ENCODE assay signal across 7 mouse cellular contexts in genomic region chr2:38823406-38823805, GRCm38 (mm10).
A peak's percentile ranks its signal among the peaks of the same experiment; 100 is the strongest.
DNase-seq lines count a peak whose midpoint lies in the region; ATAC-seq and TF ChIP-seq lines count a peak whose summit lies in the region.

No protein-coding gene starts in this region.

- peak; percentile 0; the same call in 1 of the 2 replicates for ATAC-seq in forebrain, embryonic 11.5 days (replicated peaks; ENCODE audit: low FRiP score)
- ATAC-seq in kidney, postnatal 0 days (replicated peaks; ENCODE audit: low FRiP score, low read depth): no peak
- 0 out of 2 replicates have a peak, but pooled peaks have one; percentile 35 for ATAC-seq in midbrain, embryonic 15.5 days (replicated peaks)

- H3K36me3 ChIP-seq in forebrain, embryonic 11.5 days (ENCODE audit: control insufficient read depth, insufficient read depth, low read length): no peaks in the 10 kb centered on the region
- no peaks in the 10 kb centered on the region for H3K36me3 ChIP-seq in kidney, postnatal 0 days (ENCODE audit: insufficient read depth, low read length)
- no peaks in the 10 kb centered on the region for H3K36me3 ChIP-seq in midbrain, embryonic 15.5 days (replicated peaks)

- peak overlapping the region; percentile 48 for H3K4me2 ChIP-seq in forebrain, embryonic 11.5 days (ENCODE audit: low read depth, low read length, severe bottlenecking)
- peak overlapping the region; percentile 65 for H3K4me2 ChIP-seq in kidney, postnatal 0 days (ENCODE audit: low read length)
- H3K4me2 ChIP-seq in midbrain, embryonic 15.5 days: peak overlapping the region; percentile 66

- no peaks in the 10 kb centered on the region for H3K27me3 ChIP-seq in forebrain, embryonic 11.5 days (ENCODE audit: control insufficient read depth, insufficient read depth, low read length)
- H3K27me3 ChIP-seq in kidney, postnatal 0 days (ENCODE audit: insufficient read depth, low read length): no peaks in the 10 kb centered on the region
- H3K27me3 ChIP-seq in midbrain, embryonic 15.5 days (replicated peaks): no peaks in the 10 kb centered on the region

- TF ChIP-seq CTCF in kidney, postnatal 0 days (IDR thresholded peaks at IDR 0.05; ENCODE audit: low read depth): no peak

- peak overlapping the region; percentile 99 for H3K27ac ChIP-seq in forebrain, embryonic 11.5 days (ENCODE audit: low read depth, low read length)
- H3K27ac ChIP-seq in kidney, postnatal 0 days: peak overlapping the region; percentile 90
- peak overlapping the region; percentile 95 for H3K27ac ChIP-seq in midbrain, embryonic 15.5 days

- 9% methylated on average over 8 of the region's 8 CpGs for WGBS in forebrain, embryonic 11.5 days
- WGBS in kidney, postnatal 0 days: 3% methylated on average over 8 of the region's 8 CpGs
- 5% methylated on average over 8 of the region's 8 CpGs for WGBS in midbrain, embryonic 15.5 days

- H3K4me3 ChIP-seq in forebrain, embryonic 11.5 days (ENCODE audit: low read depth, low read length): peak overlapping the region; percentile 40
- peak overlapping the region; percentile 59 for H3K4me3 ChIP-seq in kidney, postnatal 0 days (replicated peaks; ENCODE audit: low read depth, low read length)
- peak overlapping the region; percentile 54 for H3K4me3 ChIP-seq in midbrain, embryonic 15.5 days

- peak overlapping the region; percentile 79 for H3K9ac ChIP-seq in forebrain, embryonic 11.5 days (ENCODE audit: low read length)
- peak overlapping the region; percentile 69 for H3K9ac ChIP-seq in kidney, postnatal 0 days (ENCODE audit: low read depth, low read length)
- H3K9ac ChIP-seq in midbrain, embryonic 15.5 days: peak overlapping the region; percentile 62

- peak; percentile 36 for DNase-seq in 3134 (ENCODE audit: extremely low read depth, insufficient read length, low spot score)
- DNase-seq in 3T3-L1 (ENCODE audit: low read depth, low spot score): peak; percentile 86
- no peak for DNase-seq in forebrain, embryonic 11.5 days (ENCODE audit: low spot score)
- peak; percentile 83 for DNase-seq in kidney, postnatal 0 days (ENCODE audit: low spot score)
- DNase-seq in spleen, postnatal 4 days (ENCODE audit: low spot score in 2 of 2): no peak
- no peak for DNase-seq in gastrocnemius, postnatal 4 days (ENCODE audit: low spot score in 2 of 2)

- H3K9me3 ChIP-seq in forebrain, embryonic 11.5 days (ENCODE audit: control insufficient read depth, low read length): no peaks in the 10 kb centered on the region
- H3K9me3 ChIP-seq in kidney, postnatal 0 days (replicated peaks; ENCODE audit: low read length): no peaks in the 10 kb centered on the region
- H3K9me3 ChIP-seq in midbrain, embryonic 15.5 days: no peaks in the 10 kb centered on the region

- H3K4me1 ChIP-seq in forebrain, embryonic 11.5 days (replicated peaks; ENCODE audit: control insufficient read depth, insufficient read depth, low read length): no peaks in the 10 kb centered on the region; the same call in 1 of the 2 replicates
- H3K4me1 ChIP-seq in kidney, postnatal 0 days (replicated peaks; ENCODE audit: insufficient read depth, low read length): 0 out of 2 replicates have a peak, but pooled peaks cover 5% of the 10 kb centered on the region
- H3K4me1 ChIP-seq in midbrain, embryonic 15.5 days: peaks cover 24% of the 10 kb centered on the region

Comparison
In these comparisons a context has a peak if more than half of its experiments do, and no peak if none do; other contexts are left out.
1. DNase-seq: peak in 3134 (single experiment), 3T3-L1 (single experiment) and kidney, postnatal 0 days (single experiment); none in forebrain, embryonic 11.5 days (single experiment), spleen, postnatal 4 days (0 of 2) and gastrocnemius, postnatal 4 days (0 of 2).
2. Peak in every context shown above with its lines, with median percentiles within 50 percentile points of each other: H3K27ac ChIP-seq, H3K4me2 ChIP-seq, H3K4me3 ChIP-seq and H3K9ac ChIP-seq.